Mouse (Mus musculus) midbrain, postnatal 0 days (tissue): ENCODE data around the gene Fryl. TPM values are rescaled to one million over a fixed set of nuclear protein-coding genes. Genes with fewer than 3 reads are reported as not detected.
A peak's percentile ranks its signal among the peaks of the same experiment; 100 is the strongest.

Experiments
- ATAC-seq: fragments of 200-750 bp; cut with Nextera tagmentation; 2 replicates; pipeline ENCODE4 v1.8.0; 2017; ENCODE audit warnings: moderate number of reproducible peaks, mild to moderate bottlenecking, moderate TSS enrichment, moderate library complexity; ENCODE audit not compliant: low FRiP score
- DNase-seq: peaks from one replicate; pipeline ENCODE4 v3.0.0-alpha.2; 2015; ENCODE audit warnings: low spot score
- H3K27ac ChIP-seq: fragments of 300-500 bp; sonication (generic); 2 replicates; pipeline ENCODE4 v1.5.1; 2014; ENCODE audit warnings: low read depth, mild to moderate bottlenecking, low read length, mixed read lengths
- H3K27me3 ChIP-seq: fragments of 300-500 bp; sonication (generic); 2 replicates; pipeline ENCODE4 v1.6.1; 2014; ENCODE audit warnings: low read length, control low read depth, mixed read lengths; ENCODE audit not compliant: insufficient read depth
- H3K36me3 ChIP-seq: fragments of 300-500 bp; sonication (generic); 2 replicates; pipeline ENCODE4 v1.6.1; 2014; ENCODE audit warnings: low read length, control low read depth, mixed read lengths; ENCODE audit not compliant: insufficient read depth
- H3K4me1 ChIP-seq: fragments of 300-500 bp; sonication (generic); 2 replicates; pipeline ENCODE4 v1.6.1; 2014; ENCODE audit warnings: mild to moderate bottlenecking, control low read depth, antibody characterized with exemption, low read length, mixed read lengths; ENCODE audit not compliant: insufficient read depth
- H3K4me2 ChIP-seq: fragments of 300-500 bp; sonication (generic); 2 replicates; pipeline ENCODE4 v1.6.1; 2014; ENCODE audit warnings: low read depth, mild to moderate bottlenecking, low read length, mixed read lengths; ENCODE audit not compliant: poor library complexity, severe bottlenecking
- H3K4me3 ChIP-seq: fragments of 300-500 bp; sonication (generic); 2 replicates; pipeline ENCODE4 v1.5.1; 2014; ENCODE audit warnings: low read depth, mild to moderate bottlenecking, low read length, moderate library complexity
- H3K9ac ChIP-seq: fragments of 300-500 bp; sonication (generic); replicated peaks from 2 replicates; pipeline ENCODE4 v1.6.1; 2014; ENCODE audit warnings: mild to moderate bottlenecking, low read length, moderate library complexity, mixed read lengths; ENCODE audit not compliant: poor library complexity, severe bottlenecking
- H3K9me3 ChIP-seq: fragments of 300-500 bp; sonication (generic); 2 replicates; pipeline ENCODE4 v1.6.1; 2016; ENCODE audit warnings: low read length, control low read depth
- CTCF ChIP-seq: IDR thresholded peaks from 2 replicates; pipeline ENCODE4 v1.5.1; 2016; ENCODE audit warnings: antibody characterized with exemption, mild to moderate bottlenecking
- WGBS: fragments of 180-500 bp; shearing (Covaris S2); extraction: QIAGEN DNeasy Blood & Tissue Kit; methylation state at CpG from one replicate; pipeline ENCODE4 v1.1.7; 2014; 5-methylcytosine and 5-hydroxymethylcytosine counted together
- polyA plus RNA-seq: library from polyadenylated mRNA; unstranded; fragments of >200 nt; fragmentation: Nextera tagmentation; extraction: Ambion mirVana; gene quantifications from 2 replicates; pipeline ENCODE4 v1.2.1, GENCODE M21; 2015
- total RNA-seq: library from RNA; depleted of rRNA; stranded (reverse); fragments of >200 nt; gene quantifications from 2 replicates; pipeline ENCODE4 v1.2.3, GENCODE M21; 2014

Fryl gene
- total and polyA plus RNA-seq, 2 experiments from 2014 or later = 23.8 to 52.8 TPM

DNA sequence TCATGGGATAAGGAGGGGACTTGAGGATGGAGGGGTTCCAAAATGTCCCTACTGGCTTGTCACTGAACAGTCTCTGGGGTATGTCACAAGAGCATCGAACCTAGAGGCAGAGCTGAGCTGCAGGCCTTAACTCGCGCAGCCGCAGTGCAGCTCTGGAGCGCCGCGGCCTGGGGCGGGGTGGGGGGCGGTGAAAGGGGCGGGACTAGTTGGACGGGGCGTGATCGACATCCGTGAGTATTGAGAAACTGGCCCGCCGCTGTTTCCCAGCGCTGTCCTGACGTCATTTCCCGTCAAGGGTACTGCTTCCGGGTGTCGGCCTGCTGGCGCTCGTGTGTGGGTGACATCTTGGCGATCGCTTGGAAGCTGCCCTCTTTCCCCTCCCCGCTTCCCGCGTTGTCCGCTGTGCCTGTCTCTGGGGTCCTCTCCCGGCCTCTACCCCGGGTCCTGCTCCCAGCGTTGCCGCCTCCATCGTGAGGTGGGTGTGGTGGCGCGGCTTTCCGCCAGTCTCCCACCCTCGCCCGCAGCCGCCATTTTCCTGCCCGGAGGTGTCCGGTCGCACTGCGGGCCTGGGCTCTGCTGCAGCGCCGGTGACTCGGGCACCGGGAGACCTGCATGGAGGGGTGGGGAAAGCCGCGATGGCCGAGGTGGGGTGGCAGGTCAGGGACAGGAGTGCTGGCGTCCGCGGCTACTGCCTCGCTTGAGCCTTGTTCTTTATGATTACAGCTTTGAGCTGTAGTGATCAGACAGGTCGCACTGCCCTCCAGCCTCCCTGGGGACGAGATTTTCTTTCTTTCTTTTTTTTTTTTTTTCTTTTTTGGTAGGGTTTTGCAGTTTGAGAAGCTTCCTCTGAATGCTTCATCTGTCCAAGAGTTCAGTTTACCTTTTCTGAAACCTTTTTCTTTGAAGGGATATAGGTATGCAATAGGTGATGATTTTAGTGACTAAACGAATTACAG lies 36.4 kb upstream of the Fryl start, which contains the start of gene Ociad1:
Gene Ociad1, plus strand, starts transcription at position 283 of the 956 bp plus-strand sequence.
- peak; percentile 34 for TF ChIP-seq CTCF
- peak within 1 kb of the TSS; percentile 93 for H3K9ac ChIP-seq
- no peaks in the 10 kb centered on the region for H3K9me3 ChIP-seq
- peak within 1 kb of the TSS; percentile 66 for H3K4me3 ChIP-seq
- H3K4me2 ChIP-seq = peak within 1 kb of the TSS; percentile 57
- 1% methylated on average over 53 of the region's 58 CpGs for WGBS
- peaks cover 7% of the 10 kb centered on the region; the same call in 1 of the 2 replicates for H3K36me3 ChIP-seq
- peak; percentile 99 for DNase-seq
- peak; percentile 99 for ATAC-seq
- no peaks in the 10 kb centered on the region for H3K27me3 ChIP-seq
- no peaks in the 10 kb centered on the region for H3K4me1 ChIP-seq
- peak within 1 kb of the TSS; percentile 90 for H3K27ac ChIP-seq

DNA sequence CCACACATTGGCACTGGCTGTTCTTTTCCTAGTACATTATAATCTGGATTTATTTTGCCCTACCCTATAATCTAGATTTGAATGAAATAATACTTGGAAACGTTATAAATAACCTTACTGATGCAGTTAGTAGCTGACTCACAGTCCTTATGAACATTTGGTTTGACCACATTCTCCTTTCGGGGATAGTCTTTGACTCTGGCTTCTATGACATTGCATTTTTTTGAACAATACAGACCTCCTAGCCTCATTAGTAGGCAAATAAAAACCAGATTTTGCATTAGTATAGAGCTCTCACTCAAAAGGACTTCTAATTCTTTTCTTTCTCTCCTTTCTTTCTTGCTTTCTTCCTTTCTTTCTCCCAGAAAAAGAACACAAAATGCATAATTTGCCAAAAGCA lies 33.5 kb upstream of the Fryl start:
- H3K27ac ChIP-seq = no peak overlapping the region
- no peaks in the 10 kb centered on the region for H3K4me1 ChIP-seq
- no peak overlapping the region for H3K9ac ChIP-seq
- no peak for TF ChIP-seq CTCF
- DNase-seq (no peak), ATAC-seq (no peak)
- no peaks in the 10 kb centered on the region for H3K9me3 ChIP-seq
- no peaks in the 10 kb centered on the region for H3K27me3 ChIP-seq
- 60% methylated on average over 2 of the region's 2 CpGs for WGBS
- H3K4me3 ChIP-seq = no peak overlapping the region
- no peaks in the 10 kb centered on the region for H3K36me3 ChIP-seq
- H3K4me2 ChIP-seq = no peak overlapping the region

DNA sequence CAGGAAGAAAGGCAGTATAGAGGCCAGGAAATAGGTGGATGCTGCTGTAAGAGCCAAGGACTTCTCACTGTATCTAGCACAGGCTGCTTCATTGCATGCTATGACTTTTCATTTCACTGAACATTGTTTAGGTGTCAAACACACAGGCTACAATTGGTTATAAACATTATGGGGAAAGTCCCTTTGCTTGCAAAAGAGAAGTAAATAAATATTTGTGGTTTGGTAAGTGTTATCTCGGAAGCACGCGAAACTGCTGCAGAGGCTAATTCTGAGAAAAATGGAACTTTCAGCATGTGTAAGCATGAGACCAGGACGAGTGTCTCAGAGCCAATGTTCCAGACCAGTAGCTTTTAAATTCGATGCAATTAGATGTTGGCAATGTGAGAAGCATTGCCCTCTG lies 30.2 kb upstream of the Fryl start:
- 76% methylated on average over 5 of the region's 5 CpGs for WGBS
- no peak for ATAC-seq

DNA sequence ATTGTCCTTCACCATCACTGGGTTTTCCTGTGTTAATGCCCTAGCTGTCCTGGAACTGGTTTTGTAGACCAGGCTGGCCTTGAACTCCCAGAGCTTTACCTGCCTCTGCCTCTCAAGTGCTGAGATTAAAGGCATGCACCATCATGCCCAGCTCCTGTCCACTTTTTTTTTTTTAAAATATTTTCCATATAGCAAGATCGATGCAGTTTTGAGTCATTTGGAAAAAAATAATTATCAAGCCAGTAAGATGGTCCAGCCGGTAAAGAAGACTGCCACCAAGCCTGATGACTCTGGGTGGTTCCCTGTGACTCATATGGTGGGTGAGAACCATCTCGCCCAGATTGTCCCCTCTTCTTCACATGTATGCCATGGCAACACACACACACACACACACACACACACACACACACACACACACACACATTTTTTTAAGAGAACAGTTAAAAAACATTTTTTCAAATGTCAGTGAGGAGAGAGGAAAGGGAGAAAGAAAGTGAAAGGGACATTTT lies 29.1 kb upstream of the Fryl start:
- TF ChIP-seq CTCF = no peak
- DNase-seq (no peak), ATAC-seq (no peak)
- no peak overlapping the region for H3K4me2 ChIP-seq
- H3K9me3 ChIP-seq = no peaks in the 10 kb centered on the region
- no peak overlapping the region for H3K27ac ChIP-seq
- H3K4me1 ChIP-seq = no peaks in the 10 kb centered on the region
- H3K4me3 ChIP-seq = no peak overlapping the region
- H3K36me3 ChIP-seq = no peaks in the 10 kb centered on the region
- H3K27me3 ChIP-seq = no peaks in the 10 kb centered on the region
- WGBS = 87% methylated on average over 3 of the region's 3 CpGs
- H3K9ac ChIP-seq = no peak overlapping the region

More for the DNA sequence above, 30.2 kb upstream of the Fryl start:
- Histone ChIP-seq H3K27ac (no peak overlapping the region), H3K4me3 (no peak overlapping the region), H3K4me1 (no peaks in the 10 kb centered on the region), H3K27me3 (no peaks in the 10 kb centered on the region), H3K9ac (no peak overlapping the region), H3K36me3 (no peaks in the 10 kb centered on the region), H3K4me2 (no peak overlapping the region), H3K9me3 (no peaks in the 10 kb centered on the region)
- TF ChIP-seq CTCF = no peak
- no peak for DNase-seq

DNA sequence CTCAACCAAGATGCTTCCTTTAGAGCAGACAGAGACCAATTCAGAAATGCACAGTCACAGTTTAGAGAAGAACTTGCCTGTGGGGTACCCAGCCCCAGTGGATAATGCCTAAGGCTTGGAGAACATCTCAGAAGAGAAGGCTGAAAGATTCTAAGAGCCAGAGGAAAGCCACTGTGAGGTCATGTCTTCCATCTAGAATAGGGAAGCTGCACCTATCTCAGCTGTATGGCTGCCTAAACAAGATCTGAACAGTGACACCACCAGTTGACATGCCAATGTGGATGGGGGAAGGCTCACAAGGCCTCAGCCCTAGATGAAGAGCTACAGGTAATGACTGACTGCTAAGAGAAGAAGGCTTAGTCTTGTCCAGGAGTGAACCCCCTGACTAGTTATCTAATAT lies 27.6 kb upstream of the Fryl start:
- H3K27ac ChIP-seq = no peak overlapping the region
- no peaks in the 10 kb centered on the region for H3K27me3 ChIP-seq
- no peak for ATAC-seq
- no peak overlapping the region for H3K4me3 ChIP-seq
- H3K9me3 ChIP-seq = no peaks in the 10 kb centered on the region
- no peak for DNase-seq
- H3K4me1 ChIP-seq = no peaks in the 10 kb centered on the region
- H3K4me2 ChIP-seq = no peak overlapping the region
- no peaks in the 10 kb centered on the region for H3K36me3 ChIP-seq
- TF ChIP-seq CTCF = no peak
- H3K9ac ChIP-seq = no peak overlapping the region

DNA sequence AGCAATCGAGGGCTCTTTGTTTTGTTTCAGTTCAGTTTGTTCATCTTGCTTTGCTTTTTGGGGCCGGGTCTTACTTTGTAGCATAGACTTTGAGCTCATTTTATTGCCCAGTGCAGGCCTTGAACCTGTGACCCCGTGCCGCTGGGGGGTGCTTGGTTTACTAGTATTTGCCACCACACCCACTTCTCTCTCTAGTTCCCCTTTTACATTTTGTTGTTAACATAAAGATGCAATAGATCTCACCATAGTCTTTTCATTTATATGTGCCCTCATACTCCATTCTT lies 24.1 kb upstream of the Fryl start:
- no peaks in the 10 kb centered on the region for H3K36me3 ChIP-seq
- H3K27ac ChIP-seq = no peak overlapping the region
- H3K4me3 ChIP-seq = no peak overlapping the region
- ATAC-seq = no peak
- no peak overlapping the region for H3K4me2 ChIP-seq
- H3K4me1 ChIP-seq = no peaks in the 10 kb centered on the region
- 85% methylated on average over 4 of the region's 4 CpGs for WGBS
- TF ChIP-seq CTCF = no peak
- no peaks in the 10 kb centered on the region for H3K9me3 ChIP-seq
- no peak for DNase-seq
- H3K27me3 ChIP-seq = no peaks in the 10 kb centered on the region
- H3K9ac ChIP-seq = no peak overlapping the region
